Mouse (Mus musculus) cerebellum, postnatal 14 days (tissue): ENCODE measurements around the gene Dxo.

Source experiments
- DNase-seq, 2 experiments: peaks; one replicate each; pipeline ENCODE4 v3.0.0; 2021; ENCODE audit warnings: mixed read lengths in 2 of 2

Gene Dxo

DNA sequence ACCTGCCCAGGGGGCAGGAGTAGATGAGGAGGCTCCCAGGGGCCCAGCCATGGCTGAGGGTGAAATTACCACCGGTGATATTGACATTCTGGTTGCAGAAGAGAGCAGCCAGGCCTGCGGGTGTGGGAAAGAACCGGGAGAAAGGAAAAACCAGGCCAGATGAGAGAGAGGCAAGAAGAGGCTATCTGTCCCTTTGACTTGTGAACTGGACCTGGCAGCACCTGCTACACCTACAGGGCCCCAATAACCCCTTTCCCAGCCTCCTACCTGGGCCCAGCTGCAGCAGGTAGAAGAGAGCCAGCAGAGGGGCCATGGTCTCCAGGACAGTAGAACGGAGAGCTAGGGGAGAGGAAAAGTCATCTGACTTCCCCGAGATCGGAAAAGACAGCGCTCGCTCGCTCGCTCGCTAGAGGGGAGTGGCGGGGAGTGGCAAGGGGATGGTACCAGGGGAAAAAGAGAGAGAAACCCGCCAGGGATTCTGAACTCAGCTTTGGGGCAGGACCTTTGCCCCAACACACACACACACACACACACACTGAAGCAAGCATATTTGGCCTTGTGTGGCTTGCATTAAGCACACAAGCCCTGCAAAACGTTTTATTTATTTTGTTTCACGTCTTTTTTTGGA, 45.0 kb downstream of the Dxo start, which contains the start of gene Gm20547:
TSS of gene Gm20547 (minus strand) at position 360 of the 628 bp plus-strand sequence.
- no peak for DNase-seq

DNA sequence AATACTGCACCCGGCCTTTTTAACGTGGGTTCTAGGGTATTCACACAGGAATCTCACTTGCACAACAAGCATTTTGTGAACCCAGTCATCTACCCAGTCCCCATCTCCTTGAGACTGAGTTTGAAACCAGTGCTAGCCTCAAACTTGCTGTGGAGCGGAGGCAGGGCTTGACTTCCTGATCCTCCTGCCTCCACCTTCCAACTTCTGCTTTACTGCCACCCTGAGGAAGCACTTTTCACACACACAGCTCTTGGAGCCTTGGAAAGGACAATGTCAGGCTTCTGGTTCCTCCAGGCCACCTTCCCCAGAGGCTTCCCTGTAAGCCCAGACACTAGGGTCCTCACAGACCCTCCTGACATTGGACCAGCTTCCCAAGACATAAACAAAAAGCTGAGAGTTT, 46.5 kb downstream of the Dxo start:
- DNase-seq, result no peak

DNA sequence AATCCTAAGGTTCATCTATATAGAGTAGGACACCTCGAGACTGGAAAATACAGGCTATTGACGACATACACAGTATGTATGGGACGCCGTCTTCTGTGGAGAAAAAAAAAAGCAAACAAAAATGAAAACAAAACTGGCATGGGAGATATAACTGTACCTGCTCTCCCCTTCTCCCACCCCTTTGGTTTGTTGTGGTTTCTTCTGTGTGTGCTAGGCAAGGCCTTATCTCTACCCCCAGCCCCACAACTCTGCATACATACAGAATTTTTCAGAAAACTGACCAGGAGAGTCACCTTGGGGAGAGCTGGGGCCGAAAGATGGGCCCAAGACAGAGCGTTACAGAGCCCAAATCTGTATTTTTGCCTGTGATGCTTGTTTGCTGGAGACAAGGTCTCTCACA, 47.9 kb downstream of the Dxo start:
- no peak for DNase-seq

DNA sequence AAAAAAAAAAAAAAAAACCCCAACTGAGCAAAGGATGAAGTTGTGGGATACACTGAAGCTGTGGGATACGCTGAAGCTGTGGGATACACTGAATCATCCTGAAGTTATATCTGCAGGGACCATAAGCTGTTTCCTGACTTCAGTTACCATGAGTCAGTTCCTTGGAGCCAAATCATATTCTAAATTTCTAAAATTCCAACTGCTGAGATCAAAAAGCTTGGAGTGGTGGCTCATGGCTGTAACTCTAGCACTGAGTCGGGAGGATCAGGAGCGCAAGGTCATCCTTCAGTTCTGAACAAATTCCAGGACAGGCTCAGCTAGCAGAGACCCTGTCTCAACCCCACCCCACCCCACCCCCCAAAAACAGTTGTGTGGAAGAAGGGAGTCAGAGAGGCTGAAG, 48.8 kb downstream of the Dxo start:
- DNase-seq, result no peak

DNA sequence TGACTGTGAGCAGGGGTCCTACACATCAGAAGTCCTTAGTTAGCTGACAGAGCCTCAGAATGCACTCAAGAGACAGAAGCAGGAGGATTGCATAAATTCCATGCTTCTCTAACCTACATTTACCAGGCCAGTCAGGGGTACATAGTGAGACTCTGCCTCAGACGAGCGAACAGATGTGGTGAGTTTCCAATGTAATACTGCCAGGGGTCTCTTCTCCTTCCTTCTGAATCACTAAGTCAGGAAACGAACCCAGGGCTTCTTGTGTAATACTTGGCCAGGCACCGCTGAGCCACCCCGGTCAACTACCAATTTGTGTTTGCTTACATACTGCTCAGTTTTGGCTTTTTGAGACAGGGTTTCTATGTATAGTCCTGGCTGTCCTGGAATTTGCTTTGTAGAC, 51.1 kb downstream of the Dxo start:
- no peak for DNase-seq
